Mouse (Mus musculus) thymus, adult 2 months (tissue): ENCODE results near the gene Map3k3. TPM values are rescaled to one million over a fixed set of nuclear protein-coding genes. Genes with fewer than 3 reads are reported as not detected.
"Not testable (repeated sequence)": the region's sequence is repeated elsewhere in the genome, so short reads cannot be mapped to it uniquely, and the experiment has no call there.

ENCODE experiments used
- DNase-seq: peaks from one replicate; pipeline ENCODE4 v3.0.0; 2021
- H3K27ac ChIP-seq: fragments of 200-500 bp; 2 replicates; pipeline ENCODE4 v1.5.1; 2012; ENCODE audit warnings: low read length, control low read depth; ENCODE audit not compliant: control insufficient read depth, insufficient read depth
- H3K27me3 ChIP-seq: fragments of 200-500 bp; 2 replicates; pipeline ENCODE4 v1.6.1; 2012; ENCODE audit warnings: mild to moderate bottlenecking, low read length, moderate library complexity, mixed read lengths; ENCODE audit not compliant: control insufficient read depth, insufficient read depth
- H3K36me3 ChIP-seq: fragments of 200-500 bp; 2 replicates; pipeline ENCODE4 v1.6.1; 2012; ENCODE audit warnings: mild to moderate bottlenecking, low read length, moderate library complexity; ENCODE audit not compliant: control insufficient read depth, insufficient read depth
- H3K4me1 ChIP-seq: fragments of 200-500 bp; replicated peaks from 2 replicates; pipeline ENCODE4 v1.6.1; 2012; ENCODE audit warnings: low read length; ENCODE audit not compliant: control insufficient read depth, insufficient read depth
- H3K4me3 ChIP-seq: fragments of 200-500 bp; 2 replicates; pipeline ENCODE4 v1.5.1; 2012; ENCODE audit warnings: mild to moderate bottlenecking, low read length, control low read depth, moderate library complexity; ENCODE audit not compliant: control insufficient read depth, insufficient read depth
- CTCF ChIP-seq: fragments of 200-500 bp; IDR thresholded peaks from 2 replicates; pipeline ENCODE4 v1.5.1; 2012; ENCODE audit warnings: mild to moderate bottlenecking, control low read depth, low read length, moderate library complexity, borderline replicate concordance; ENCODE audit not compliant: control insufficient read depth, poor library complexity, insufficient read depth; ENCODE audit errors: extremely low read depth
- POLR2A ChIP-seq: fragments of 200-500 bp; IDR thresholded peaks from 2 replicates; pipeline ENCODE4 v1.6.1; 2012; ENCODE audit warnings: mild to moderate bottlenecking, low read length, control low read depth, moderate library complexity; ENCODE audit not compliant: control insufficient read depth, poor library complexity, insufficient read depth; ENCODE audit errors: extremely low read depth
- WGBS: fragments of 180-500 bp; shearing (Covaris S2); methylation state at CpG from one replicate; pipeline ENCODE4 v1.1.7; 2018; 5-methylcytosine and 5-hydroxymethylcytosine counted together
- polyA plus RNA-seq: library from polyadenylated mRNA; depleted of rRNA; stranded (reverse); fragments of >200 nt; gene quantifications from 2 replicates; pipeline ENCODE4 v1.2.3, GENCODE M21; 2012

Gene Map3k3
- polyA plus RNA-seq, 1 experiment = 45.6 TPM

DNA sequence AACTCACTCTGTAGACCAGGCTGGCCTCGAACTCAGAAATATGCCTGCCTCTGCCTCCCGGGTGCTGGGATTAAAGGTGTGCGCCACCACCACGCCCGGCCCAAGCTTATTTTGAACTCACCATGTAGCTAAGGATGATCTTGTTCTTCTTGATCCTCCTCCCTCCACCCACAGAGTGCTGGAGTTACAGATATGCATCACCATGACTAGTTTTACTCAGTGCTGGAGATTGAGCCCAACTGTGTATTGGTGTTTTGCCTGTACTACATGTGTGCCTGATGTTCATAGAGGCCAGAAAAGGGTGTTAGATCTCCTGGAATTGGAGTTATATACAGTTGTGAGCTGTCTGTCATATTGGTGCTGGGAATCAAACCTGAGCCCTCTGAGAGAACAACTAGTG is 37.8 kb downstream of the Map3k3 start:
- Histone ChIP-seq H3K27me3 (no peaks in the 10 kb centered on the region), H3K36me3 (peaks cover 14% of the 10 kb centered on the region)

GRCm38 (mm10) chr11:106122736-106123135 is 38.3 kb downstream of the Map3k3 start:
- DNase-seq = peak; percentile 44

More for the DNA sequence above, 37.8 kb downstream of the Map3k3 start:
- TF ChIP-seq POLR2A (no peak), CTCF (no peak)
- no peak for DNase-seq
- Histone ChIP-seq H3K4me1 (peaks cover 7% of the 10 kb centered on the region), H3K27ac (no peak overlapping the region; the same call in 1 of the 2 replicates), H3K4me3 (no peak overlapping the region)
- 95% methylated on average over 5 of the region's 5 CpGs for WGBS

GRCm38 (mm10) chr11:106124784-106125183 is 40.4 kb downstream of the Map3k3 start:
- Histone ChIP-seq H3K36me3 (peaks cover 5% of the 10 kb centered on the region), H3K27me3 (no peaks in the 10 kb centered on the region), H3K27ac (no peak overlapping the region), H3K4me1 (peaks cover 7% of the 10 kb centered on the region), H3K4me3 (no peak overlapping the region)
- WGBS = 87% methylated on average over 4 of the region's 4 CpGs
- TF ChIP-seq POLR2A (no peak), CTCF (no peak)
- DNase-seq = no peak

More at GRCm38 (mm10) chr11:106122736-106123135, 38.3 kb downstream of the Map3k3 start:
- Histone ChIP-seq H3K36me3 (peaks cover 10% of the 10 kb centered on the region), H3K27me3 (no peaks in the 10 kb centered on the region), H3K4me3 (no peak overlapping the region), H3K27ac (peak overlapping the region; percentile 93; the same call in 1 of the 2 replicates), H3K4me1 (peaks cover 7% of the 10 kb centered on the region)
- no peak for TF ChIP-seq CTCF
- no peak for TF ChIP-seq POLR2A
- 14% methylated on average over 3 of the region's 3 CpGs for WGBS

GRCm38 (mm10) chr11:106125827-106126226 is 41.4 kb downstream of the Map3k3 start:
- peaks cover 7% of the 10 kb centered on the region for H3K4me1 ChIP-seq
- no peaks in the 10 kb centered on the region for H3K27me3 ChIP-seq
- no peak overlapping the region for H3K4me3 ChIP-seq
- H3K36me3 ChIP-seq = peaks cover 5% of the 10 kb centered on the region
- TF ChIP-seq CTCF (no peak), POLR2A (no peak)
- no peak overlapping the region for H3K27ac ChIP-seq
- WGBS = 44% methylated on average over 1 of the region's 1 CpGs
- no peak for DNase-seq

- not testable (repeated sequence) for DNase-seq, H3K27ac ChIP-seq, H3K36me3 ChIP-seq, H3K4me1 ChIP-seq, H3K27me3 ChIP-seq, H3K4me3 ChIP-seq
- 94% methylated on average over 6 of the region's 6 CpGs for WGBS
Measured at GRCm38 (mm10) chr11:106126727-106127373, 42.4 kb downstream of the Map3k3 start.

GRCm38 (mm10) chr11:106129477-106129876 is 45.1 kb downstream of the Map3k3 start:
- no peak for DNase-seq
- Histone ChIP-seq H3K4me3 (no peak overlapping the region), H3K27ac (no peak overlapping the region), H3K36me3 (no peaks in the 10 kb centered on the region), H3K4me1 (no peaks in the 10 kb centered on the region), H3K27me3 (no peaks in the 10 kb centered on the region)
- 89% methylated on average over 1 of the region's 1 CpGs for WGBS
- no peak for TF ChIP-seq POLR2A
- TF ChIP-seq CTCF = no peak

DNA sequence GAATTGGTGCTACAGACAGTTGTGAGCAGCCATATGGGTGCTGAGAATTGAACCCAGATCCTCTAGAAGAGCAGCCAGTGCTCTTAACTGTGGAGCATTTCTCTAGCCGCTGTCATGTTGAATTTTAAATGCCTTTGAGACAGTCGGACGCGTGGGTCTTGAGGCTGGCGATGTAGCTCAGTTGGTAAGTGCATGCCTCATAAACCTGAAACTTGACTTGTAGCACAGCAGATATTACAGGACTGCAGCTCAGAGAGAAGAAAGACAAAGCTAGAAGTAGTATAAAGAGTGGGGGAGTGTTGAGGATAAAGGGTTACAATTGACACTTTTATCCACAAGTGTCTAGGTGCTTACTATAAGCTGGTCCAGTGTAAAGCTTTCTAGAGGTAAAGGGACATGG is 48.1 kb downstream of the Map3k3 start:
- Histone ChIP-seq H3K27ac (no peak overlapping the region), H3K4me1 (peaks cover 6% of the 10 kb centered on the region), H3K36me3 (no peaks in the 10 kb centered on the region), H3K4me3 (no peak overlapping the region), H3K27me3 (no peaks in the 10 kb centered on the region)
- 98% methylated on average over 5 of the region's 5 CpGs for WGBS
- no peak for DNase-seq
- no peak for TF ChIP-seq POLR2A
- no peak for TF ChIP-seq CTCF
